Mouse (Mus musculus): ENCODE results near the gene Aco2. TPM values are rescaled to one million over a fixed set of nuclear protein-coding genes. Genes with fewer than 3 reads are reported as not detected.

Gene Aco2
- total and polyA plus RNA-seq, 2 experiments from 2014 or later: 257 to 412 TPM

GRCm38 (mm10) chr15:81925760-81926445 is 53.8 kb downstream of the Aco2 start, which contains the start of gene Polr3h:
Gene Polr3h, minus strand, starts transcription at chr15:81926240.
- TF ChIP-seq CTCF (IDR thresholded peaks at IDR 0.05): no peak
- Histone ChIP-seq H3K27ac (ENCODE audit: low read depth, low read length) (peak within 1 kb of the TSS; percentile 80), H3K36me3 (ENCODE audit: insufficient read depth, low read length) (0 out of 2 replicates have a peak, but pooled peaks cover 4% of the 10 kb centered on the region), H3K4me3 (ENCODE audit: low read depth, low read length) (peak within 1 kb of the TSS; percentile 70), H3K9me3 (ENCODE audit: low read length) (no peaks in the 10 kb centered on the region), H3K4me2 (ENCODE audit: low read depth, low read length, poor library complexity, severe bottlenecking) (peak within 1 kb of the TSS; percentile 89), H3K27me3 (ENCODE audit: insufficient read depth, low read length) (no peaks in the 10 kb centered on the region), H3K9ac (replicated peaks; ENCODE audit: low read length, poor library complexity, severe bottlenecking) (peak within 1 kb of the TSS; percentile 72), H3K4me1 (ENCODE audit: insufficient read depth, low read length) (peaks cover 11% of the 10 kb centered on the region)
- peak; percentile 95 for ATAC-seq (ENCODE audit: low FRiP score)
- 1% methylated on average over 50 of the region's 54 CpGs for WGBS
- peak; percentile 98 for DNase-seq (ENCODE audit: low spot score)

DNA sequence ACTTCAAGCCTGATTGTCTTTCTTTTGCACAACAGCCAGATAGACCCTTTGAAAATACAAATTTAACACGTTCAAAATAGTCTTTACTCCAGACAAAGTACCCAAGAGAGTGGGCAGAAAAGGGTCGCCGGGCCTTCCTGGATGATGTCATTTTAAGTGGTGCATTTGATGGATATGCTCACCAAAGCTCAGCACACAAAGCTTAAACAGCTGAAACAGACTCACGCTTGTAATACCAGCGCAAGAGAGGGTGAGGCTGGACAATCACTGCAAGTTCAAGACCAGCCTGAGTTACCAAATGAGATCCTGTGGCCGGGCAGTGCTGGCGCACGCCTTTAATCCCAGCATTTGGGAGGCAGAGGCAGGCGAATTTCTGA is 54.3 kb downstream of the Aco2 start:
- TF ChIP-seq CTCF (IDR thresholded peaks at IDR 0.05): no peak
- 25% methylated on average over 9 of the region's 9 CpGs for WGBS
- Histone ChIP-seq H3K4me1 (ENCODE audit: insufficient read depth, low read length) (peaks cover 11% of the 10 kb centered on the region), H3K4me3 (ENCODE audit: low read depth, low read length) (peak overlapping the region; percentile 70), H3K4me2 (ENCODE audit: low read depth, low read length, poor library complexity, severe bottlenecking) (peak overlapping the region; percentile 89), H3K27ac (ENCODE audit: low read depth, low read length) (peak overlapping the region; percentile 73), H3K36me3 (ENCODE audit: insufficient read depth, low read length) (0 out of 2 replicates have a peak, but pooled peaks cover 4% of the 10 kb centered on the region), H3K9ac (replicated peaks; ENCODE audit: low read length, poor library complexity, severe bottlenecking) (peak overlapping the region; percentile 42; the same call in 1 of the 2 replicates), H3K27me3 (ENCODE audit: insufficient read depth, low read length) (no peaks in the 10 kb centered on the region), H3K9me3 (ENCODE audit: low read length) (no peaks in the 10 kb centered on the region)
- ATAC-seq (ENCODE audit: low FRiP score) (no peak; the same call in 1 of the 2 replicates), DNase-seq (ENCODE audit: low spot score) (no peak)

GRCm38 (mm10) chr15:81927741-81928140 is 55.6 kb downstream of the Aco2 start:
- peaks cover 11% of the 10 kb centered on the region for H3K4me1 ChIP-seq (ENCODE audit: insufficient read depth, low read length)
- H3K27me3 ChIP-seq (ENCODE audit: insufficient read depth, low read length): no peaks in the 10 kb centered on the region
- H3K9ac ChIP-seq (replicated peaks; ENCODE audit: low read length, poor library complexity, severe bottlenecking): no peak overlapping the region
- H3K36me3 ChIP-seq (ENCODE audit: insufficient read depth, low read length): 0 out of 2 replicates have a peak, but pooled peaks cover 4% of the 10 kb centered on the region
- H3K9me3 ChIP-seq (ENCODE audit: low read length): no peaks in the 10 kb centered on the region
- 40% methylated on average over 4 of the region's 4 CpGs for WGBS
- no peak for ATAC-seq (ENCODE audit: low FRiP score)
- TF ChIP-seq CTCF (IDR thresholded peaks at IDR 0.05): no peak
- H3K27ac ChIP-seq (ENCODE audit: low read depth, low read length): peak overlapping the region; percentile 14; the same call in 1 of the 2 replicates
- no peak overlapping the region for H3K4me2 ChIP-seq (ENCODE audit: low read depth, low read length, poor library complexity, severe bottlenecking)
- no peak overlapping the region for H3K4me3 ChIP-seq (ENCODE audit: low read depth, low read length)
- DNase-seq (ENCODE audit: low spot score): peak; percentile 51

DNA sequence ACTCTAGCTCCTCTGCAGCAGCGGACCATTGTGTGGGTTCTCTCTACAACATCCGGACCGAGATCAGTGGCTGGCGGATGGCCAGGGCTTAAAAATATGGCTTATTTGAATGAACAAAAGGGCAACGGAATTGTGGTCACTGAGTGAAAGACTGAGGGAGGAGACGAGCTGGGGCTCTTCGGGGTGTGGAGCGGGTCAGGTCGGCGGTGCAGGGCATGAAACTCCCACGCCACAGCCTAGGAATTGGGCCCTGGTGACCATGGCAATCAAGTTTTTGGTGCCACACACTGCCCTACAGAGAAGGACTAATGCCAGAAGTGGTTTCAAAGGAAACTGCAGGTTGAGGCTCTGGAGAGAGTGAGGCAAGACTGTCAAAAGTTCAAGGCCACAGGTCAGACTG is 56.2 kb downstream of the Aco2 start:
- ATAC-seq (ENCODE audit: low FRiP score): no peak
- H3K9me3 ChIP-seq (ENCODE audit: low read length): no peaks in the 10 kb centered on the region
- H3K4me3 ChIP-seq (ENCODE audit: low read depth, low read length): no peak overlapping the region
- H3K9ac ChIP-seq (replicated peaks; ENCODE audit: low read length, poor library complexity, severe bottlenecking): no peak overlapping the region
- 40% methylated on average over 11 of the region's 11 CpGs for WGBS
- H3K4me1 ChIP-seq (ENCODE audit: insufficient read depth, low read length): peaks cover 11% of the 10 kb centered on the region
- DNase-seq (ENCODE audit: low spot score): peak; percentile 71
- 0 out of 2 replicates have a peak overlapping the region, but pooled peaks have one; percentile 14 for H3K27ac ChIP-seq (ENCODE audit: low read depth, low read length)
- no peaks in the 10 kb centered on the region for H3K27me3 ChIP-seq (ENCODE audit: insufficient read depth, low read length)
- 0 out of 2 replicates have a peak, but pooled peaks cover 2% of the 10 kb centered on the region for H3K36me3 ChIP-seq (ENCODE audit: insufficient read depth, low read length)
- TF ChIP-seq CTCF (IDR thresholded peaks at IDR 0.05): no peak
- no peak overlapping the region for H3K4me2 ChIP-seq (ENCODE audit: low read depth, low read length, poor library complexity, severe bottlenecking)

- H3K4me1 ChIP-seq (ENCODE audit: insufficient read depth, low read length): peaks cover 4% of the 10 kb centered on the region; the same call in 1 of the 2 replicates
- WGBS: 32% methylated on average over 12 of the region's 12 CpGs
- no peaks in the 10 kb centered on the region for H3K9me3 ChIP-seq (ENCODE audit: low read length)
- H3K27me3 ChIP-seq (ENCODE audit: insufficient read depth, low read length): no peaks in the 10 kb centered on the region
- ATAC-seq (ENCODE audit: low FRiP score) (no peak), DNase-seq (ENCODE audit: low spot score) (no peak)
- no peak for TF ChIP-seq CTCF (IDR thresholded peaks at IDR 0.05)
- no peak overlapping the region for H3K4me3 ChIP-seq (ENCODE audit: low read depth, low read length)
- H3K27ac ChIP-seq (ENCODE audit: low read depth, low read length): no peak overlapping the region
- H3K9ac ChIP-seq (replicated peaks; ENCODE audit: low read length, poor library complexity, severe bottlenecking): no peak overlapping the region
- no peak overlapping the region; the same call in 1 of the 2 replicates for H3K4me2 ChIP-seq (ENCODE audit: low read depth, low read length, poor library complexity, severe bottlenecking)
- H3K36me3 ChIP-seq (ENCODE audit: insufficient read depth, low read length): no peaks in the 10 kb centered on the region
These were observed 60.9 kb downstream of the Aco2 start for GRCm38 (mm10) chr15:81932951-81933470.

- DNase-seq (ENCODE audit: low spot score) (no peak), ATAC-seq (ENCODE audit: low FRiP score) (no peak)
- no peaks in the 10 kb centered on the region for H3K9me3 ChIP-seq (ENCODE audit: low read length)
- no peak for TF ChIP-seq CTCF (IDR thresholded peaks at IDR 0.05)
- H3K36me3 ChIP-seq (ENCODE audit: insufficient read depth, low read length): no peaks in the 10 kb centered on the region
- no peak overlapping the region for H3K9ac ChIP-seq (replicated peaks; ENCODE audit: low read length, poor library complexity, severe bottlenecking)
- no peak overlapping the region for H3K4me3 ChIP-seq (ENCODE audit: low read depth, low read length)
- WGBS: 84% methylated on average over 1 of the region's 1 CpGs
- H3K4me1 ChIP-seq (ENCODE audit: insufficient read depth, low read length): peaks cover 11% of the 10 kb centered on the region; the same call in 1 of the 2 replicates
- H3K27me3 ChIP-seq (ENCODE audit: insufficient read depth, low read length): no peaks in the 10 kb centered on the region
- no peak overlapping the region for H3K27ac ChIP-seq (ENCODE audit: low read depth, low read length)
- no peak overlapping the region for H3K4me2 ChIP-seq (ENCODE audit: low read depth, low read length, poor library complexity, severe bottlenecking)
These were observed 61.9 kb downstream of the Aco2 start for GRCm38 (mm10) chr15:81933986-81934385.
